Mouse (Mus musculus): ENCODE data around the gene Nxt1. TPM values are rescaled to one million over a fixed set of nuclear protein-coding genes. Genes with fewer than 3 reads are reported as not detected.

The Nxt1 gene
- polyA plus RNA-seq, 2 experiments: 70.8 to 89.5 TPM

DNA sequence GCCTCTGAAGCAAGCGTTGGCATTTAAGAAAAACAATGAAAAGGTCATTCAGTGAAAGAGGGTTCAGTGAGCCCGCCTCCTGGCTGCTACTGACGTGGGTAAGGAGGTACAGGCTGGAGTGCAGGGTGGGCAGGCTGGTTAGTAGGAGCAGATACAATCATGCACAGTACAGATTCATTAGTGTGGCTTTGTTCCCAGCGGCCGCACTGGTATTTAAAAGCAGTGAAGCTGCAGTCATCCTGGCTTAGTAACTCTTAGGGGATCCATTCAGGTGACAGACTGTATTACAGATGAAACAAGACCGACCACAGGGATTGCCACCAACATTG lies 34.8 kb downstream of the Nxt1 start:
- no peak for TF ChIP-seq POLR2A (IDR thresholded peaks at IDR 0.05; ENCODE audit: borderline replicate concordance, extremely low read depth, insufficient read depth, insufficient read length)
- Histone ChIP-seq H3K27ac (replicated peaks; ENCODE audit: low read depth, low read length) (no peak overlapping the region), H3K9me3 (ENCODE audit: control insufficient read depth, low read length) (no peaks in the 10 kb centered on the region), H3K4me1 (ENCODE audit: control insufficient read depth, insufficient read depth, low read length) (no peaks in the 10 kb centered on the region), H3K4me3 (replicated peaks; ENCODE audit: low read length) (no peak overlapping the region), H3K9ac (ENCODE audit: low read depth, low read length, severe bottlenecking) (no peak overlapping the region), H3K36me3 (ENCODE audit: control insufficient read depth, insufficient read depth, low read length) (peaks cover 9% of the 10 kb centered on the region; the same call in 1 of the 2 replicates), H3K4me2 (replicated peaks; ENCODE audit: low read depth, low read length, severe bottlenecking) (no peak overlapping the region), H3K27me3 (ENCODE audit: control insufficient read depth, insufficient read depth, low read length) (no peaks in the 10 kb centered on the region)
- ATAC-seq (ENCODE audit: low FRiP score, low read depth): no peak
- 85% methylated on average over 6 of the region's 6 CpGs for WGBS
- DNase-seq (ENCODE audit: low spot score): no peak

- no peak for DNase-seq (ENCODE audit: low spot score)
- H3K4me1 ChIP-seq (ENCODE audit: control insufficient read depth, insufficient read depth, low read length): no peaks in the 10 kb centered on the region
- H3K4me2 ChIP-seq (replicated peaks; ENCODE audit: low read depth, low read length, severe bottlenecking): no peak overlapping the region
- no peaks in the 10 kb centered on the region for H3K9me3 ChIP-seq (ENCODE audit: control insufficient read depth, low read length)
- no peaks in the 10 kb centered on the region for H3K27me3 ChIP-seq (ENCODE audit: control insufficient read depth, insufficient read depth, low read length)
- H3K4me3 ChIP-seq (replicated peaks; ENCODE audit: low read length): no peak overlapping the region
- 0 out of 2 replicates have a peak, but pooled peaks cover 1% of the 10 kb centered on the region for H3K36me3 ChIP-seq (ENCODE audit: control insufficient read depth, insufficient read depth, low read length)
- no peak overlapping the region for H3K27ac ChIP-seq (replicated peaks; ENCODE audit: low read depth, low read length)
- TF ChIP-seq POLR2A (IDR thresholded peaks at IDR 0.05; ENCODE audit: borderline replicate concordance, extremely low read depth, insufficient read depth, insufficient read length): no peak
- no peak overlapping the region for H3K9ac ChIP-seq (ENCODE audit: low read depth, low read length, severe bottlenecking)
- 67% methylated on average over 3 of the region's 3 CpGs for WGBS
- ATAC-seq (ENCODE audit: low FRiP score, low read depth): no peak
Observed at GRCm38 (mm10) chr2:148712326-148712725, 39.9 kb downstream of the Nxt1 start.

- no peak overlapping the region for H3K27ac ChIP-seq (replicated peaks; ENCODE audit: low read depth, low read length)
- DNase-seq (ENCODE audit: low spot score): no peak
- no peaks in the 10 kb centered on the region for H3K36me3 ChIP-seq (ENCODE audit: control insufficient read depth, insufficient read depth, low read length)
- no peaks in the 10 kb centered on the region for H3K9me3 ChIP-seq (ENCODE audit: control insufficient read depth, low read length)
- no peak for ATAC-seq (ENCODE audit: low FRiP score, low read depth)
- H3K27me3 ChIP-seq (ENCODE audit: control insufficient read depth, insufficient read depth, low read length): no peaks in the 10 kb centered on the region
- H3K4me2 ChIP-seq (replicated peaks; ENCODE audit: low read depth, low read length, severe bottlenecking): no peak overlapping the region
- TF ChIP-seq POLR2A (IDR thresholded peaks at IDR 0.05; ENCODE audit: borderline replicate concordance, extremely low read depth, insufficient read depth, insufficient read length): no peak
- no peak overlapping the region for H3K9ac ChIP-seq (ENCODE audit: low read depth, low read length, severe bottlenecking)
- WGBS: 79% methylated on average over 2 of the region's 2 CpGs
- no peaks in the 10 kb centered on the region for H3K4me1 ChIP-seq (ENCODE audit: control insufficient read depth, insufficient read depth, low read length)
- no peak overlapping the region for H3K4me3 ChIP-seq (replicated peaks; ENCODE audit: low read length)
Observed at GRCm38 (mm10) chr2:148717072-148717471, 44.7 kb downstream of the Nxt1 start.

- WGBS: 70% methylated on average over 2 of the region's 2 CpGs
- H3K9me3 ChIP-seq (ENCODE audit: control insufficient read depth, low read length): no peaks in the 10 kb centered on the region
- H3K27ac ChIP-seq (replicated peaks; ENCODE audit: low read depth, low read length): no peak overlapping the region
- DNase-seq (ENCODE audit: low spot score): no peak
- no peaks in the 10 kb centered on the region for H3K36me3 ChIP-seq (ENCODE audit: control insufficient read depth, insufficient read depth, low read length)
- ATAC-seq (ENCODE audit: low FRiP score, low read depth): no peak
- no peak for TF ChIP-seq POLR2A (IDR thresholded peaks at IDR 0.05; ENCODE audit: borderline replicate concordance, extremely low read depth, insufficient read depth, insufficient read length)
- no peaks in the 10 kb centered on the region for H3K27me3 ChIP-seq (ENCODE audit: control insufficient read depth, insufficient read depth, low read length)
- H3K4me3 ChIP-seq (replicated peaks; ENCODE audit: low read length): no peak overlapping the region
- no peak overlapping the region for H3K9ac ChIP-seq (ENCODE audit: low read depth, low read length, severe bottlenecking)
- H3K4me2 ChIP-seq (replicated peaks; ENCODE audit: low read depth, low read length, severe bottlenecking): no peak overlapping the region
- H3K4me1 ChIP-seq (ENCODE audit: control insufficient read depth, insufficient read depth, low read length): no peaks in the 10 kb centered on the region
Observed at GRCm38 (mm10) chr2:148719271-148719995, 47.0 kb downstream of the Nxt1 start.

Other genes with a start within 250 kb of the Nxt1 start
- 11.6 and 11.9 TPM in 2 replicates for gene Cd93, start 229.0 kb upstream of the Nxt1 start, polyA plus RNA-seq (2012; rRNA removed)
- gene Cd93, start 229.0 kb upstream of the Nxt1 start, polyA plus RNA-seq (2014; fragmentation: Nextera tagmentation; extraction: Ambion mirVana): 11.7 and 12.5 TPM in 2 replicates
- gene Gzf1, start 8.4 kb downstream of the Nxt1 start, polyA plus RNA-seq (2012; rRNA removed): 13.6 and 15.3 TPM in 2 replicates
- gene Gzf1, start 8.4 kb downstream of the Nxt1 start, polyA plus RNA-seq (2014; fragmentation: Nextera tagmentation; extraction: Ambion mirVana): 21.6 and 22.4 TPM in 2 replicates
- gene Napb, start 59.9 kb downstream of the Nxt1 start, polyA plus RNA-seq (2012; rRNA removed): 6.7 and 6.9 TPM in 2 replicates
- gene Napb, start 59.9 kb downstream of the Nxt1 start, polyA plus RNA-seq (2014; fragmentation: Nextera tagmentation; extraction: Ambion mirVana): 4.1 and 4.4 TPM in 2 replicates
- gene Cstl1, start 77.8 kb downstream of the Nxt1 start, polyA plus RNA-seq (2012; rRNA removed): not detected in 2 replicates
- gene Cstl1, start 77.8 kb downstream of the Nxt1 start, polyA plus RNA-seq (2014; fragmentation: Nextera tagmentation; extraction: Ambion mirVana): not detected in 2 replicates
- not detected in 2 replicates for gene Cst11, start 98.9 kb downstream of the Nxt1 start, polyA plus RNA-seq (2012; rRNA removed)
- not detected in 2 replicates for gene Cst11, start 98.9 kb downstream of the Nxt1 start, polyA plus RNA-seq (2014; fragmentation: Nextera tagmentation; extraction: Ambion mirVana)
- gene 8030411F24Rik, start 109.4 kb downstream of the Nxt1 start, polyA plus RNA-seq (2012; rRNA removed): not detected in 2 replicates
- gene 8030411F24Rik, start 109.4 kb downstream of the Nxt1 start, polyA plus RNA-seq (2014; fragmentation: Nextera tagmentation; extraction: Ambion mirVana): not detected in 2 replicates
- not detected in 2 replicates for gene Cst12, start 116.8 kb downstream of the Nxt1 start, polyA plus RNA-seq (2012; rRNA removed)
- not detected in 2 replicates for gene Cst12, start 116.8 kb downstream of the Nxt1 start, polyA plus RNA-seq (2014; fragmentation: Nextera tagmentation; extraction: Ambion mirVana)
- not detected in 2 replicates for gene Cst8, start 126.2 kb downstream of the Nxt1 start, polyA plus RNA-seq (2012; rRNA removed)
- not detected in 2 replicates for gene Cst8, start 126.2 kb downstream of the Nxt1 start, polyA plus RNA-seq (2014; fragmentation: Nextera tagmentation; extraction: Ambion mirVana)
- gene Cst13, start 147.5 kb downstream of the Nxt1 start, polyA plus RNA-seq (2012; rRNA removed): not detected in 2 replicates
- gene Cst13, start 147.5 kb downstream of the Nxt1 start, polyA plus RNA-seq (2014; fragmentation: Nextera tagmentation; extraction: Ambion mirVana): not detected in 2 replicates
- not detected in 2 replicates for gene Cst9, start 162.5 kb downstream of the Nxt1 start, polyA plus RNA-seq (2012; rRNA removed)
- not detected in 2 replicates for gene Cst9, start 162.5 kb downstream of the Nxt1 start, polyA plus RNA-seq (2014; fragmentation: Nextera tagmentation; extraction: Ambion mirVana)
- 0.20 TPM in 1 of 2 replicates, not detected in the other for gene 9230104L09Rik, start 192.4 kb downstream of the Nxt1 start, polyA plus RNA-seq (2012; rRNA removed)
- not detected in 2 replicates for gene 9230104L09Rik, start 192.4 kb downstream of the Nxt1 start, polyA plus RNA-seq (2014; fragmentation: Nextera tagmentation; extraction: Ambion mirVana)
- 413 and 416 TPM in 2 replicates for gene Cst3, start 203.1 kb downstream of the Nxt1 start, polyA plus RNA-seq (2012; rRNA removed)
- gene Cst3, start 203.1 kb downstream of the Nxt1 start, polyA plus RNA-seq (2014; fragmentation: Nextera tagmentation; extraction: Ambion mirVana): 518 and 558 TPM in 2 replicates

Measured in limb, embryonic 14.5 days (tissue).